Mouse (Mus musculus) midbrain, embryonic 13.5 days (tissue): ENCODE measurements at regions not wholly inside any gene's neighbourhood (a gene's known extent, or its start where the extent isn't known, plus 50 kb on each side); places are given as distances from the start of the nearest gene placed in this dataset.

ENCODE experiments used
- ATAC-seq: fragments of 200-750 bp; cut with Nextera tagmentation; 2 replicates; pipeline ENCODE4 v1.8.0; 2017; ENCODE audit warnings: mild to moderate bottlenecking, moderate TSS enrichment, moderate library complexity
- H3K27ac ChIP-seq: fragments of 300-500 bp; sonication (generic); 2 replicates; pipeline ENCODE4 v1.5.1; 2015; ENCODE audit warnings: inconsistent platforms, mild to moderate bottlenecking, moderate library complexity
- H3K27me3 ChIP-seq: fragments of 300-500 bp; sonication (generic); 2 replicates; pipeline ENCODE4 v1.6.1; 2015; ENCODE audit warnings: mild to moderate bottlenecking, inconsistent platforms
- H3K36me3 ChIP-seq: fragments of 300-500 bp; sonication (generic); 2 replicates; pipeline ENCODE4 v1.6.1; 2015; ENCODE audit warnings: mild to moderate bottlenecking, inconsistent platforms
- H3K4me1 ChIP-seq: fragments of 300-500 bp; sonication (generic); replicated peaks from 2 replicates; pipeline ENCODE4 v1.6.1; 2015; ENCODE audit warnings: inconsistent platforms
- H3K4me2 ChIP-seq: fragments of 300-500 bp; sonication (generic); replicated peaks from 2 replicates; pipeline ENCODE4 v1.6.1; 2015; ENCODE audit warnings: moderate library complexity, mild to moderate bottlenecking, inconsistent platforms
- H3K4me3 ChIP-seq: fragments of 300-500 bp; sonication (generic); replicated peaks from 2 replicates; pipeline ENCODE4 v1.5.1; 2015; ENCODE audit warnings: mild to moderate bottlenecking, inconsistent platforms
- H3K9ac ChIP-seq: fragments of 300-500 bp; sonication (generic); replicated peaks from 2 replicates; pipeline ENCODE4 v1.6.1; 2015; ENCODE audit warnings: mild to moderate bottlenecking, inconsistent platforms
- H3K9me3 ChIP-seq: fragments of 300-500 bp; sonication (generic); 2 replicates; pipeline ENCODE4 v1.6.1; 2016; ENCODE audit warnings: mild to moderate bottlenecking, inconsistent platforms
- WGBS: fragments of 180-500 bp; shearing (Covaris S2); methylation state at CpG from one replicate; pipeline ENCODE4 v1.1.7; 2015; 5-methylcytosine and 5-hydroxymethylcytosine counted together

DNA sequence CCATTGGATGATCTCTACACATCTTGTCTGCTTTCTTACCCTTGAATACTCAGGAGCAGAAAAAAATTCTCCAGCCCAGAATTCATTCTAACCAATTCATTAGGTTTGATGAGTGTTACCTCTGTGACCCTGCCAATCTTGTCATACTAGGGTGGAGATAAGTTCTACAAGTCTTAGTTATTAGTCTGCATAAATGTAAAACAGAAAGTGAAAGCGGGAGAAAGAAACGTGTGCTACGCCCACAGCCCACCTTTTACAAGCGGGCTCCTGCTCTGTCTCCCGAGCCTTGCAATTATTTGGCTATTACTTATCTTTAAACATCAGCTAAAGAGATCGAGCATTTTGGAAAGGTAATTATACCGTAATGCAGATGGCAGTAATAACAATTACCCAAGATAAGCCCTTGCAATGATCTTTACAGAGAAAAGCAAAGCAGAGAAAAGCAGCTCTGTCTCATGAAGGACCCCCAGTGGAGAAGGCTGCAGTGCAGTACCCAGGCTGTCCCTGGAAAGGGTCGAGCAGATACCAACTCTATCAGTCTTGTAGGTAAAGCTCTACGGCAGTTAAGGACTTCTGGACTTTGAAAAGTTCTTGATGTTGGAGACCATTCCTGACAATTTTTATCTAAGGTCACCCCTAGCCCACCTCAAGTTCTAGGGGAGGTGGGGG lies 286.1 kb upstream of the Ppargc1a start:
- Histone ChIP-seq H3K4me3 (no peak overlapping the region), H3K4me2 (no peak overlapping the region), H3K36me3 (no peaks in the 10 kb centered on the region), H3K9ac (no peak overlapping the region), H3K4me1 (no peaks in the 10 kb centered on the region), H3K9me3 (no peaks in the 10 kb centered on the region), H3K27ac (no peak overlapping the region), H3K27me3 (no peaks in the 10 kb centered on the region)
- WGBS: 75% methylated on average over 9 of the region's 9 CpGs
- ATAC-seq: no peak

DNA sequence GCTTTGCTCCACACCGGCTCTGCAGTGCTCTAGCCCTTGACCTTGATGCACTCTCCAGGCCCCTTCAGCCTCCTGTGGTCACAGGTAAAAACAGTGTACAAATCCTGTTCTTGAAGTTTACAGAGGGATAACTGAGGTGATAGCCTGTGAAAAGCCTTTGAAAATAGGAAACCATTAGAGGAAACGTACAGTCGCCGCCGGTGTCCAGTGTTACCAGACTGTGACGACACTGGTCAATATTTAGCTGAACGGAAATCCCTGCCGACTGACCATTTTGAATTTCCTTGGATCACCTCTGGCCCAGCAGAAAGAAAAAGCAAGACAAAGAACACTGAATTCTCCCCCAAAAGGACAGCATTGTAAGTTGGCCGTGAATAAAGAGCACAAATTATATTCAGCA lies 282.6 kb upstream of the Ppargc1a start:
- 87% methylated on average over 9 of the region's 9 CpGs for WGBS
- H3K4me1 ChIP-seq: no peaks in the 10 kb centered on the region
- H3K27me3 ChIP-seq: no peaks in the 10 kb centered on the region
- H3K36me3 ChIP-seq: no peaks in the 10 kb centered on the region
- H3K27ac ChIP-seq: no peak overlapping the region
- H3K9ac ChIP-seq: no peak overlapping the region
- no peak overlapping the region for H3K4me2 ChIP-seq
- no peak for ATAC-seq
- no peaks in the 10 kb centered on the region for H3K9me3 ChIP-seq
- no peak overlapping the region for H3K4me3 ChIP-seq

GRCm38 (mm10) chr5:51849236-51849635 lies 281.7 kb upstream of the Ppargc1a start:
- H3K4me2 ChIP-seq: no peak overlapping the region

GRCm38 (mm10) chr5:51842189-51842588 lies 274.7 kb upstream of the Ppargc1a start:
- Histone ChIP-seq H3K4me2 (no peak overlapping the region), H3K9me3 (no peaks in the 10 kb centered on the region), H3K27ac (no peak overlapping the region), H3K27me3 (no peaks in the 10 kb centered on the region), H3K4me1 (no peaks in the 10 kb centered on the region), H3K4me3 (no peak overlapping the region), H3K36me3 (no peaks in the 10 kb centered on the region), H3K9ac (no peak overlapping the region)
- WGBS: 81% methylated on average over 5 of the region's 5 CpGs
- no peak for ATAC-seq

More at GRCm38 (mm10) chr5:51849236-51849635, 281.7 kb upstream of the Ppargc1a start:
- no peaks in the 10 kb centered on the region for H3K27me3 ChIP-seq
- H3K9ac ChIP-seq: no peak overlapping the region
- no peaks in the 10 kb centered on the region for H3K4me1 ChIP-seq
- no peaks in the 10 kb centered on the region for H3K36me3 ChIP-seq
- no peak overlapping the region for H3K27ac ChIP-seq
- 87% methylated on average over 5 of the region's 5 CpGs for WGBS
- no peak overlapping the region for H3K4me3 ChIP-seq
- ATAC-seq: no peak
- no peaks in the 10 kb centered on the region for H3K9me3 ChIP-seq

DNA sequence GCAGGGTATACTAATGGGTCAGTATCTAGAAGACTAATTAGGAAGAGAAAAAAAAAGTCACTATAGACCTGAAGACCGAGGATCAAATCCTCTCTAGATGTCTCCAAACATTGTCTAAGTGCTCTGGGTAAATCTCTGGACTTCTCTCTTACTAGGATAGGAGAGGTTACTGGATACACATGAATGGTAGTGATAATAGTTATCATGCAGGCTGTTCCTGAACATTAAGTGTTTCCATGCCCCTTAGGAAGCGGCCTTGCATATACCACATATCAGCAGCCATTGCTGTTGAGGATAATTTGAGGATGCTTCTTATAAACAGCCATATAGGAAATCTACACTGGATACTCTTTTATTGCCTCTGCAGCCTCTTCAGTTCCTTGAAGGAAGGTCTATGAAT lies 274.2 kb upstream of the Ppargc1a start:
- no peaks in the 10 kb centered on the region for H3K9me3 ChIP-seq
- no peaks in the 10 kb centered on the region for H3K27me3 ChIP-seq
- no peak for ATAC-seq
- no peak overlapping the region for H3K4me2 ChIP-seq
- WGBS: 97% methylated on average over 2 of the region's 2 CpGs
- no peak overlapping the region for H3K9ac ChIP-seq
- H3K4me3 ChIP-seq: no peak overlapping the region
- no peak overlapping the region for H3K27ac ChIP-seq
- no peaks in the 10 kb centered on the region for H3K36me3 ChIP-seq
- no peaks in the 10 kb centered on the region for H3K4me1 ChIP-seq

- no peaks in the 10 kb centered on the region for H3K36me3 ChIP-seq
- no peak overlapping the region for H3K4me3 ChIP-seq
- no peak overlapping the region for H3K9ac ChIP-seq
- H3K27ac ChIP-seq: no peak overlapping the region
- no peaks in the 10 kb centered on the region for H3K9me3 ChIP-seq
- no peak for ATAC-seq
- no peak overlapping the region for H3K4me2 ChIP-seq
- H3K4me1 ChIP-seq: no peaks in the 10 kb centered on the region
- H3K27me3 ChIP-seq: no peaks in the 10 kb centered on the region
- 89% methylated on average over 11 of the region's 11 CpGs for WGBS
Measured at GRCm38 (mm10) chr5:51840638-51841329, 273.3 kb upstream of the Ppargc1a start.

GRCm38 (mm10) chr5:51839292-51839691 lies 271.8 kb upstream of the Ppargc1a start:
- Histone ChIP-seq H3K9me3 (no peaks in the 10 kb centered on the region), H3K36me3 (no peaks in the 10 kb centered on the region), H3K27ac (no peak overlapping the region), H3K4me3 (no peak overlapping the region), H3K4me2 (no peak overlapping the region), H3K4me1 (no peaks in the 10 kb centered on the region), H3K27me3 (no peaks in the 10 kb centered on the region), H3K9ac (no peak overlapping the region)
- ATAC-seq: no peak
- WGBS: 70% methylated on average over 4 of the region's 4 CpGs

DNA sequence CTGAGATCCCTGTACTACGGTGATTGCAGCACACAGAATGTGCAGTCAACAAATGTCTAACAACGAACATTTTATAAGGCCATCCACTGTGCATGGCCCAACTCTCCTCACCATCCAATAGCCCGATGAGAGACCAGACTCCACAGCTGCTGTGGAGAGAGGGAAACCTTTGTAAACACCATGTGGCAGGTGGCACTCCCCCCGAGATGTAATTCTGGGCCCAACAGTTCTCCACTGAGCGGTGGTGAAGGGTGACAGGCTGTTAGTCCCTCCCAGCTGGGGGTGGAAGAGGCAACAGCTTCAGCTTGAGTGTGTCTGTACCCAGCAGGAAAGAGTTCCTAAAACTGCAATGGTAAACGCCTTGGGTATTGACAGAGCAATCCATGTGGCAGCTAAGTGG lies 263.0 kb upstream of the Ppargc1a start:
- Histone ChIP-seq H3K4me2 (no peak overlapping the region), H3K4me3 (no peak overlapping the region), H3K4me1 (no peaks in the 10 kb centered on the region), H3K9ac (no peak overlapping the region), H3K27ac (no peak overlapping the region), H3K27me3 (no peaks in the 10 kb centered on the region), H3K36me3 (no peaks in the 10 kb centered on the region), H3K9me3 (no peaks in the 10 kb centered on the region)
- 84% methylated on average over 6 of the region's 6 CpGs for WGBS
- no peak for ATAC-seq

DNA sequence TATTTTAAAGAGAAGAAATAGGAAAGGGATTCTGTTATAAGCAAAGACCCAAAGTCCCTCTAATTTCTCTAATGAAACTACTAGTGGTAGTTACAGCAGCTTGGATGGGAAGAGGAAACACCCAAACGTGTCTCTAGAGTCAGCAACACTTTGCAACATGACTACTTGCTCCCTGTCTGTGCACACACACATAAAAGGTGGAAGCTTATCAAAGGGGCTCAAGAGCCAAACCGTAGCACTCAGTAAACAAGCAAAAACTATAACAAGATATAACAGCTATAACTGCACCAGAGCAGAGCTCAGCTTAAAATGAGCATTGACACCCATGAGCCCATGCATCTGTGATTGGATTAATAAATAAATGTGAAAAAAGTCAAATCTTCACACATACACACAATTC lies 262.5 kb upstream of the Ppargc1a start:
- Histone ChIP-seq H3K36me3 (no peaks in the 10 kb centered on the region), H3K4me1 (no peaks in the 10 kb centered on the region), H3K27ac (no peak overlapping the region), H3K9me3 (no peaks in the 10 kb centered on the region), H3K9ac (no peak overlapping the region), H3K27me3 (no peaks in the 10 kb centered on the region), H3K4me3 (no peak overlapping the region), H3K4me2 (no peak overlapping the region)
- no peak for ATAC-seq
- WGBS: 71% methylated on average over 2 of the region's 2 CpGs

DNA sequence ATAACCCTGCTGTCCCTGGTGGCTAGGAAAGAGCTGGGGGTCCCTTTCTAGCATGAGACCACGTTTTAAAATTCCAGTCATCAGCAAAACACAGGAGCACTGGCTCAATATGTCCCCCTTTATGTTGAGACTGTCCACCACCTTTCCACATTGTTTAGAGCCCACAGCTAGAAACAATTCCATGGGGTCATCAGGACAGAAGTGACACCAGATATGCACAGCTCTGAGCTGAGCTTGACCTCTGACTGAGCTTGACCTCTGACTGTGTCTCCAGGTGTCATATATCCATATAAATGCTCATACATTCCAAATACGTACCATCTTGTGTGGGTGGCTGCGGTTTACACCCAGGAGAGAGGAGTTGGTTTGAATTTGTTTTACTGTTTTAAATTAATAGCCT lies 262.1 kb upstream of the Ppargc1a start:
- no peaks in the 10 kb centered on the region for H3K36me3 ChIP-seq
- H3K9me3 ChIP-seq: no peaks in the 10 kb centered on the region
- no peaks in the 10 kb centered on the region for H3K27me3 ChIP-seq
- no peak overlapping the region for H3K9ac ChIP-seq
- no peaks in the 10 kb centered on the region for H3K4me1 ChIP-seq
- no peak overlapping the region for H3K4me2 ChIP-seq
- no peak overlapping the region for H3K27ac ChIP-seq
- ATAC-seq: no peak
- WGBS: 72% methylated on average over 3 of the region's 3 CpGs
- H3K4me3 ChIP-seq: no peak overlapping the region

- no peaks in the 10 kb centered on the region for H3K4me1 ChIP-seq
- H3K9me3 ChIP-seq: no peaks in the 10 kb centered on the region
- H3K9ac ChIP-seq: no peak overlapping the region
- ATAC-seq: no peak
- no peaks in the 10 kb centered on the region for H3K36me3 ChIP-seq
- no peak overlapping the region for H3K4me2 ChIP-seq
- 83% methylated on average over 5 of the region's 5 CpGs for WGBS
- H3K4me3 ChIP-seq: no peak overlapping the region
- H3K27ac ChIP-seq: no peak overlapping the region
- no peaks in the 10 kb centered on the region for H3K27me3 ChIP-seq
Measured at GRCm38 (mm10) chr5:51829020-51829419, 261.5 kb upstream of the Ppargc1a start.

- Histone ChIP-seq H3K36me3 (no peaks in the 10 kb centered on the region), H3K9me3 (no peaks in the 10 kb centered on the region), H3K4me3 (no peak overlapping the region), H3K27me3 (no peaks in the 10 kb centered on the region), H3K27ac (no peak overlapping the region), H3K4me2 (no peak overlapping the region), H3K4me1 (no peaks in the 10 kb centered on the region), H3K9ac (no peak overlapping the region)
- ATAC-seq: no peak
- WGBS: 79% methylated on average over 1 of the region's 1 CpGs
Measured at GRCm38 (mm10) chr5:51826269-51826668, 258.7 kb upstream of the Ppargc1a start.
